Mouse (Mus musculus): ENCODE measurements at regions not wholly inside any gene's neighbourhood (a gene's known extent, or its start where the extent isn't known, plus 50 kb on each side); places are given as distances from the start of the nearest gene placed in this dataset.
A peak's percentile ranks its signal among the peaks of the same experiment; 100 is the strongest.

DNA sequence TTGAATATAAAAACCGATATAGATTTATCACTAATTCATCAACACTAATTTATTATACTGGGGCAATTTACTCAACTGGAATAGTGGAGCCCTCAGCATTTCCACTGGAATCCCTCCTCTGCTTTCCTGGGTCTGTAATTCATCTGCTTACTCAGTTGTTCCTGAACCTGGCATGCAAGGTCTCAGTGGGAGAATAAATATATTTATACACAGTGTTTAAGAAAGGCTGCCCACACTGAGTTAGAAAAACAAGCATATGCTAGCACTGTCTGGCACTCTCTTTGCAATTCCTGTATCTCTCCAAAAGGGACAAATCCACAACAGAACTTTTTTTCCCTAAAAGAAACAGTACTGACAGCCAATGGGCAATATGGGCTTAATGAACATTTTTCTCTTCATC is 100.1 kb upstream of the Gm10192 start:
- DNase-seq (ENCODE audit: low spot score in 2 of 2) = peak in 1 of 2 experiments; percentile 1

- DNase-seq (ENCODE audit: low spot score in 2 of 2) = no peak
Measured at GRCm38 (mm10) chr4:97282643-97283042, 99.7 kb upstream of the Gm10192 start.

GRCm38 (mm10) chr4:97281126-97281779 is 98.3 kb upstream of the Gm10192 start:
- no peak for DNase-seq (ENCODE audit: low spot score in 2 of 2)

DNA sequence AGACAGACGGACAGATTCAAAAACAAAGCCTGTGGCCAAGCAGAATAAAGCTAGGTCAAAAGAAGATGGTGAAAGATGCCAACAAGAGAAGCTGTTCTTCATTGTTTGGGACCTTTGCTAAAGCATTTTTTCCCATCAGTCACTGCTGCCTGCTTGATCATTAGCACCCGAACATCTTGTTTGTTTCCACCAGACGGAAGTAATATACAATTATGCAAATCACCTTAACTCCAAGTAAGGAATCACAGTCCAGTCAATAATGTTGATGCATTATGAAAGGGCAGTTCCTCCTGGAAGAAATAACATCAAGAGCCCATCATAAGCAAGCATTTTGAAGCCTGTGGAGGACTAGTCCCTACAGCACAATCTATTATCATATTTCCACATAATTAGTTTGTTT is 97.7 kb upstream of the Gm10192 start:
- DNase-seq (ENCODE audit: low spot score in 2 of 2) = no peak

- no peak for DNase-seq (ENCODE audit: low spot score in 2 of 2)
Measured at GRCm38 (mm10) chr4:97236945-97237344, 54.0 kb upstream of the Gm10192 start.

DNA sequence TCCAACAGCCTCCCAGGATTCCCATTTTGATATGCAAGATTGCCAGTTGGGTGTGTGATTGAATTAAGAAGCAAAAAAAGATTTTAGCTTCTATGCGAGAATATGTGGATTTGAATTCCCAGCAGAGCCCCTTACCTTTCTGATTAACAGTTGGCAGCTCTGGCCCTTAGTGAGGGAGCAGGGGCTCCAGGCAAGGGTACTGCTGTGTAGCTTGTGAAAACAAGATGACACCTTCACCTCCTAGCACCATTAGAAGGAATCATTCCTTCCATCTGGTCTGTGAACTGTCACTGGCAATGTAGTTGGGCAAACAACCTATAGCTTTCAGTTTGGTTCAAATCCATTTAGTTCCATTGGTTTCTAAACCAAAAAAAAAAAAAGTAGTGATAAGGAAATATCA is 53.4 kb upstream of the Gm10192 start:
- no peak for DNase-seq (ENCODE audit: low spot score in 2 of 2)

GRCm38 (mm10) chr4:97235945-97236383 is 53.0 kb upstream of the Gm10192 start:
- no peak for DNase-seq (ENCODE audit: low spot score in 2 of 2)
